Mouse (Mus musculus): ENCODE data around the gene Ccdc50.

The Ccdc50 gene

DNA sequence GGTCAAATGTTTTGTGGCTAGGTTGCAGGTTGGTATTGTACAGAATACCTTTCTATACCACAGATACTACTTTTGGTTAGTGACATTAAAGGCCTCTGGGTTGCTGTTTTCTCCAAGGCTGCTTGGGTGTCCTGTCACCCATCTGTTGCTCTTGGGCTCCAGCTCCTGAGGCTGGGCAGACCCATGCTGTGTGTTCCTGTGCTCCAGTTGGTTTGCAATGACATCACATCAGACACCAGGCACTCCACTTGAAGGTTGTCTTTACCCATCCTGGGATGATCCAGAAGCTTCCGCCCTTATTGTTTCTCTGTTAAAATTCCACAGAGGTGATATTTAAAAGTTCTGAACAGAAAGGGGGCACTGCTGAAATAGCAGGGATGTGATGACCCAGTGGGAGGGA lies 8.3 kb downstream of the Ccdc50 start:
- no peak for DNase-seq

- DNase-seq = no peak
These were observed 10.5 kb downstream of the Ccdc50 start for GRCm38 (mm10) chr16:27399026-27399718.

DNA sequence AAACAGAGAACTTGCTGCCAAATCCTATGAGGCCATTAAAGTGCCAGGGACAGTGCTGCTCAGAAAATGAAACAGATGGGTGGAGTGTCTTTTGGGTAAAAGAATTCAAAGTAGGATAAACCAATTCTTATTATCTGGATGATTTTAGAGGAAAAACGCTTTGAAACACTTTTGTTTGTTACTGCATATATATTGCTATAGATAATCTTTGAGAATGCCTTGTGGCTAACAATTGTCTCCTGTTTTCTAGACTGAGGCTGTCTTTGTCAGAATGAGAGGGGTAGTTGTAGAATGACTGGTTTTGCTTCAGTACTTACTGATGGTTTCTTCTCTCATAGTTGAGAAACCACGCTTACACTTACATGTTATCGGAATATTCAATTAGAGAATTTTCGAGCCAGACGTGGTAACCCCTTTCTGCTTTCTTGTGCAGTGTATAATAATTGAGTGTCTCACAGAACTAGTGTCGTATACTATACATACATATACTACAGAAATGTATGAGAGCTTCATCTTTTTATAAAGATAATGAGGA lies 11.1 kb downstream of the Ccdc50 start:
- DNase-seq = no peak

DNA sequence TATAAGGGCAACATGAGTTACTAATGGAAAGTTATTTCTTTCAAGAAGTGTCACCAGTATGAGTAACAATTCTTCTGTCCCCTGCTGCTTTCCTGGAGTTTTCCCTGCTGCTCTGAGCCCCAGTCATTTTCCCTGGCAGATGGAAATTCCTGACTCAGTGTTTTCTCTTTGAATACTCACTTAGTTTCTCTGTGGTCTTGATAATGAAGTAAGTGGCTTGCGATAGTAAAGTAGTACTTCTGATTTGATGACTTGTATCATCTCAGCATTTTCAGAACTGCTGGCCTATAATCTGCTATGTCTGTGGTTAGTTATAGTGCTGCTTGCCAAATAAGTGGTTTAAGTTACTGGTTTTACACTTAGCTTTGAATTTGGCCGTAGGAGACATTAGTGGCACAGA lies 12.9 kb downstream of the Ccdc50 start:
- no peak for DNase-seq

- DNase-seq = no peak
These were observed 15.4 kb downstream of the Ccdc50 start for GRCm38 (mm10) chr16:27404107-27404506.

GRCm38 (mm10) chr16:27416937-27417584 lies 28.4 kb downstream of the Ccdc50 start:
- DNase-seq = no peak

GRCm38 (mm10) chr16:27417632-27418031 lies 29.0 kb downstream of the Ccdc50 start:
- no peak for DNase-seq

DNA sequence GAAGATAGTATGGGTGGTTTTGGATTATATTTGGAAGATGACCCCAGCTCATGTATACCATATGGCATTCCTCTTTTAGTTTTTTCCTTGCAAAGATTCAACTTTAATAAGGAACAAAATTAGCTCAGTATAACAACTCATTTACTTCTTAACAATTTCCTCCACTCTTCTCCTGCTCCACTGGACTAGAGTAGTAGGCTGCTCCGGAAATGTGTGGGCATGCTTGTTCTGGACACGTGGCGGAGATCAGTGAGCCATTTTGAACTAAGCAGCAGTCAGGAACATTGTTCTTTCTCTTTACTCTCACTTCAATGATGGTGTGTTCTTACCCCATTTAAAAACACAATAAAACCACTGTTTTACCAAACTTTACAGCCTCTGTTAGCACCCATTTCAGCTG lies 32.3 kb downstream of the Ccdc50 start:
- no peak for DNase-seq

DNA sequence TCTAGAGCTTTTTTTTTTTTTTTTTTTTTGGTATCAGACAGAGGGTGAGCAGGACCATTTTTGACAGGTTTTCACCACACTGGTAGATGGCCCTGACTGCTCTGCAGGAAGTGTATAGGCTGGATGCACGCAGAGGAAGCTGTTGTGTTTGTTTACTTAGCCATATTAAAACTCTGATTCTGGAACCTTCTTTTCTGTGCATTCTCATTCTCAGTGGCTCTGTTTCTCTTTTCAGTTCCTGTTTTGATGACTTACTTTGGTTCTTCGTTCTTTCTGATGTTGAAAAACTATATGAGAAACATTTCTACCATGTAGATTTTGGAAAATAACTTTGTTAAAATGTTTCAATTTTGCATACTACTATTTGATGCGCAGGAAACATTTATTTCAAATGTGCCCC lies 46.4 kb downstream of the Ccdc50 start:
- DNase-seq = no peak

- DNase-seq = no peak
These were observed 55.3 kb downstream of the Ccdc50 start for GRCm38 (mm10) chr16:27443941-27444340.

DNA sequence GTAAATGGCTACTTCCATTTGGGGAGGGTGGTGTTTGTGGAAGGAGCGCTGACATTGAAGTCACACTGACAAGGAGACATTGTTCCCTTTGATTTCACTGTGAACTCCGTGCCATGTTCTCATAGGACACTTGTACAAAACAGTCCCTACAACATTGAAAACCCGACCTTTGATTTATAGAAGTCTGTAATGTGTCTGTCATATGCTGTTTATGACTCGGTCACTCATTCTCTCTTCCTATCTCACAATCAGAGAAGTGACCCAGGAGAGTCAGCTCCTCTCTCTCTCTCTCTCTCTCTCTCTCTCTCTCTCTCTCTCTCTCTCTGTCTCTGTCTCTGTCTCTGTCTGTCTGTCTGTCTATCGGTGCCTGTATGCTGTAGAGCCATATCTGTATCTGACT lies 60.7 kb downstream of the Ccdc50 start:
- DNase-seq = no peak

GRCm38 (mm10) chr16:27450655-27451054 lies 62.0 kb downstream of the Ccdc50 start:
- DNase-seq = no peak

DNA sequence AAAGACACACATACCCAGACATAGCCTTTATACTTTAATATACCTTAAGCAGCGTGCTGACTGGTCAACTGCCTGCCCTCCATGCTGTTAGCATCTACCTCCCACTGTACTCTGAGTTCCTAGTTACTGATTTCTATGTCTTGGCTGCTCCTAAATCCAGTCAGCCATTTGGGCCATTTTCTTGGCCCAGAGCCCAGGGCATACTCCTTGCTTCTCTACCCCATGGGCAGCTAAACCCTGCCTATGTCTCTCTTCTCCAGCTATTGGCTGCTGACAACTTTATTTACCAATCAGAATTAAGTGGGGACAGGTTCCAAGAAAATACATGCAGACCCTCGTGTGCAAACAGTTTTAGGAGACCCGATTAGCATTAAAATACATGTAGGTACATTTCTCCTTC lies 64.7 kb downstream of the Ccdc50 start:
- no peak for DNase-seq

DNA sequence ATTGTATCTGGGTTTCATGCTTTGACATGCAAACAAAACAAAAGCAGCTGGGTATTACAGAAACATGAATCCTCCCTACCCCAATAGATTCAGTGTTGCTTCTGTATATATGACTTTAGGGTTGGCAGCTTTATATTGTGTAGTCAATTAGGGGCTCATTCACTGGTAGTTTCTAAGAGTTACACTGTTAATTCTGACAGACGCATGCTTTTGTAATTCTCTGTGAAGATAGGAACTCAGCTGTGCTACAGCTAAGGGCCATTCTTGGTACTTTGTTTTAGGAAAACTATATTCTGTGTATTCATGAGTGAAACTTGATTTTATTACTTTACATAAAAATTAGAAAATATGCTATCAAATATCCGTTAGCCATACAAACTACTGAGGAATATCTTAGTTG lies 65.2 kb downstream of the Ccdc50 start:
- DNase-seq = no peak

DNA sequence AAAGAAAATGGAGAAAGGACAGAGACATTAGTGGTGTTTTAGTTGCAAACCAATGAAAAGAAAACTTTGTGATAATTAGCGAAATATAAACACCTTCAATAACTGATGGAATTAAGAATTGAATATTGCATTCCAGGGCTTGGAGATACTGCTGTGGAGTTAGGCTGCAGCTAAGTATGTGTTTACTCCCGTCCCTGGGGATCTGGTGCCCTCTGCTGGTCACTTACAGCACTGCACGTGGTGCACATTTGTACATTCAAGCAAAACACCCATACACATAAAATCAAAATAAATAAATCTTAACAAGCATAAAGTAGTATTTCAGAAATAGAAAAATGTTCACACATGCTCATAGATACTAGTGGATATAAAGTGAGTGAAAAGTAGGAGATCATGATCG lies 68.6 kb downstream of the Ccdc50 start:
- peak; percentile 75 for DNase-seq

- peak; percentile 32 for DNase-seq
These were observed 80.1 kb downstream of the Ccdc50 start for GRCm38 (mm10) chr16:27468731-27469130.

GRCm38 (mm10) chr16:27471389-27471788 lies 82.7 kb downstream of the Ccdc50 start:
- no peak for DNase-seq

- no peak for DNase-seq
These were observed 95.2 kb downstream of the Ccdc50 start for GRCm38 (mm10) chr16:27483834-27484233.

Measured in liver (tissue).